8 mouse cellular contexts compared by ENCODE assay signal in the genomic region with DNA sequence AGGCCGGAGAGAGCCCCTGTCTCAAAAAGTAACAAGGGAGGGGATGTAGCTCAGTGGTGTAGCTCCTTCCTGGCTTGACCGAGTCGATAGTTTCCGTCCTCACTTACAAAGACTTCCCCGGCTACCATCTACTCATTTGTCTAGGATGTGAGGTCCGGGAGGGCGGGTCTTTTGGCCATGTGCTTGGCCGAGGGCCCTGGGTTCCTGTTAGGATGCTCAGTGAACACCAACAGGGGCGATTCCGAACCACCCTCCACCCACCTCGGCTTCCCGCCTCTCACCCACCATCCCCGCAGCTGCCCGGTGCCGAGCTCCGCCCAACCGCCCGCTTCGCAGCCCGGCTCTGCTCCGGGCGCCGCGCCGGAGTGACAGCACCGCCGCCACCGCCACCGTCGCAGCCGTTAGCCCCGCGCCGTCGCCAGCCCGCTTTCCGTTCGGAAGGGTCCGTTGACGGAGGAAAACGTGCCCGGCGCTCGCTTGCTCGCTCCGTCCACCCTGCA. TPM values are rescaled to one million over a fixed set of nuclear protein-coding genes. Genes with fewer than 3 reads are reported as not detected.
DNase-seq lines count a peak whose midpoint lies in the region; ATAC-seq and TF ChIP-seq lines count a peak whose summit lies in the region.

A gene (minus strand): TSS at position 340 of the 500 bp plus-strand sequence.

- no peaks in the 10 kb centered on the region for H3K9me3 ChIP-seq in embryonic facial prominence, embryonic 14.5 days (ENCODE audit: control insufficient read depth, low read length)
- H3K9me3 ChIP-seq in midbrain, embryonic 16.5 days (replicated peaks; ENCODE audit: control insufficient read depth, low read length, poor library complexity, severe bottlenecking) = no peaks in the 10 kb centered on the region

- no peaks in the 10 kb centered on the region for H3K36me3 ChIP-seq in C2C12 (ENCODE audit: control insufficient read depth, insufficient read depth)
- no peaks in the 10 kb centered on the region for H3K36me3 ChIP-seq in embryonic facial prominence, embryonic 14.5 days (ENCODE audit: control insufficient read depth, insufficient read depth, low read length)
- H3K36me3 ChIP-seq in midbrain, embryonic 16.5 days (ENCODE audit: control insufficient read depth, insufficient read depth, low read length) = no peaks in the 10 kb centered on the region
- peaks cover under 1% of the 10 kb centered on the region; the same call in 1 of the 2 replicates for H3K36me3 ChIP-seq in testis, adult 2 months (ENCODE audit: control insufficient read depth, insufficient read depth, low read length)

- H3K27ac ChIP-seq in embryonic facial prominence, embryonic 14.5 days (replicated peaks; ENCODE audit: low read depth, low read length) = no peak within 1 kb of the TSS; the same call in 1 of the 2 replicates
- H3K27ac ChIP-seq in midbrain, embryonic 16.5 days (ENCODE audit: low read length) = peak within 1 kb of the TSS; percentile 85
- peak within 1 kb of the TSS; percentile 96 for H3K27ac ChIP-seq in testis, adult 2 months (ENCODE audit: control insufficient read depth, insufficient read depth, low read depth, low read length)

- TF ChIP-seq CTCF in C2C12 (IDR thresholded peaks at IDR 0.05; ENCODE audit: control insufficient read depth, insufficient read depth, insufficient read length) = no peak
- TF ChIP-seq CTCF in testis, adult 2 months (IDR thresholded peaks at IDR 0.05; ENCODE audit: control insufficient read depth, insufficient read depth, insufficient replicate concordance, low read depth, low read length) = no peak

- H3K79me2 ChIP-seq in C2C12 (ENCODE audit: control insufficient read depth, insufficient read depth) = no peaks in the 10 kb centered on the region

- H3K79me3 ChIP-seq in C2C12 (ENCODE audit: low read depth) = no peaks in the 10 kb centered on the region

- H3K4me2 ChIP-seq in embryonic facial prominence, embryonic 14.5 days (ENCODE audit: low read depth, low read length) = peak within 1 kb of the TSS; percentile 98
- peak within 1 kb of the TSS; percentile 90 for H3K4me2 ChIP-seq in midbrain, embryonic 16.5 days (ENCODE audit: low read length)

- H3K27me3 ChIP-seq in C2C12 (ENCODE audit: control insufficient read depth, insufficient read depth, insufficient read length) = peaks cover 4% of the 10 kb centered on the region
- no peaks in the 10 kb centered on the region for H3K27me3 ChIP-seq in embryonic facial prominence, embryonic 14.5 days (replicated peaks; ENCODE audit: control insufficient read depth, insufficient read depth, low read length)
- peaks cover 11% of the 10 kb centered on the region for H3K27me3 ChIP-seq in midbrain, embryonic 16.5 days (ENCODE audit: control insufficient read depth, insufficient read depth, low read depth, low read length)
- H3K27me3 ChIP-seq in testis, adult 2 months (ENCODE audit: control insufficient read depth, insufficient read depth, low read length) = no peaks in the 10 kb centered on the region

- ATAC-seq in embryonic facial prominence, embryonic 14.5 days (ENCODE audit: low read depth) = peak; percentile 76
- peak; percentile 79 for ATAC-seq in midbrain, embryonic 16.5 days

- peak within 1 kb of the TSS; percentile 74 for H3K9ac ChIP-seq in embryonic facial prominence, embryonic 14.5 days (ENCODE audit: low read depth, low read length)
- H3K9ac ChIP-seq in midbrain, embryonic 16.5 days (ENCODE audit: low read depth, low read length) = peak within 1 kb of the TSS; percentile 88

- no peaks in the 10 kb centered on the region for H3K4me1 ChIP-seq in embryonic facial prominence, embryonic 14.5 days (ENCODE audit: control insufficient read depth, insufficient read depth, low read length)
- H3K4me1 ChIP-seq in midbrain, embryonic 16.5 days (ENCODE audit: control insufficient read depth, insufficient read depth, low read length) = no peaks in the 10 kb centered on the region
- H3K4me1 ChIP-seq in testis, adult 2 months (ENCODE audit: control insufficient read depth, insufficient read depth, low read length) = peaks cover 4% of the 10 kb centered on the region

- H3ac ChIP-seq in C2C12 (ENCODE audit: control insufficient read depth, insufficient read length, low read depth) = peak within 1 kb of the TSS; percentile 28

- peak; percentile 67 for DNase-seq in adrenal gland, postnatal 14 days
- DNase-seq in embryonic facial prominence, embryonic 14.5 days (ENCODE audit: low spot score) = peak; percentile 65
- DNase-seq in heart, adult 9 months (ENCODE audit: low spot score in 2 of 2) = peak; percentile 55 to 78
- DNase-seq in kidney, adult 9 months = peak; percentile 39
- DNase-seq in liver = peak; percentile 85

- WGBS in embryonic facial prominence, embryonic 14.5 days = 2% methylated on average over 32 of the region's 46 CpGs
- WGBS in midbrain, embryonic 16.5 days = under 1% methylated on average over 45 of the region's 46 CpGs

- peak; percentile 79 for TF ChIP-seq POLR2A in testis, adult 2 months (IDR thresholded peaks at IDR 0.05; ENCODE audit: control insufficient read depth, low read depth, low read length)

- peak within 1 kb of the TSS; percentile 11 for H3K4me3 ChIP-seq in C2C12 (ENCODE audit: insufficient read depth, poor library complexity, severe bottlenecking)
- peak within 1 kb of the TSS; percentile 54 for H3K4me3 ChIP-seq in embryonic facial prominence, embryonic 14.5 days (ENCODE audit: low read depth, low read length)
- peak within 1 kb of the TSS; percentile 73 for H3K4me3 ChIP-seq in midbrain, embryonic 16.5 days (ENCODE audit: low read depth, low read length)
- peak within 1 kb of the TSS; percentile 95 for H3K4me3 ChIP-seq in testis, adult 2 months (ENCODE audit: control insufficient read depth, low read depth, low read length)

TF ChIP-seq in C2C12, 6 proteins besides CTCF, POLR2A, EP300 and RAD21:
- TF ChIP-seq MYOD1 (IDR thresholded peaks at IDR 0.05; ENCODE audit: control insufficient read depth, insufficient read length, low read depth) (no peak), CEBPB (IDR thresholded peaks at IDR 0.05; ENCODE audit: low read depth) (no peak), USF1 (IDR thresholded peaks at IDR 0.05; ENCODE audit: low read depth) (no peak), FOSL1 (IDR thresholded peaks at IDR 0.05; ENCODE audit: insufficient read depth, low read length, poor library complexity, severe bottlenecking) (no peak), MAX (IDR thresholded peaks at IDR 0.05) (no peak), MYOG (IDR thresholded peaks at IDR 0.05; ENCODE audit: control insufficient read depth, extremely low read depth, insufficient read length) (no peak)

RNA-seq across cellular contexts. Expression of the gene that starts here (rescaled TPM):
- polyA plus RNA-seq in C2C12 (2012; fragmentation: generic; extraction: Trizol) = 0.66 TPM
- 8.5 and 14.9 TPM in 2 replicates for total RNA-seq in adrenal gland, postnatal 14 days (2021)
- polyA plus RNA-seq in embryonic facial prominence, embryonic 14.5 days (2014; fragmentation: Nextera tagmentation; extraction: Ambion mirVana) = 23.9 and 32.0 TPM in 2 replicates
- 44.3 and 52.5 TPM in 2 replicates for polyA plus RNA-seq in midbrain, embryonic 16.5 days (2015; fragmentation: Nextera tagmentation; extraction: Ambion mirVana)
- 703 and 947 TPM in 2 replicates for polyA plus RNA-seq in testis, adult 2 months (2012; rRNA removed)

Comparison
In these comparisons a context has a peak if more than half of its experiments do, and no peak if none do; other contexts are left out.
1. RNA of the gene that starts here (polyA plus RNA-seq): 703 to 947 TPM in testis, adult 2 months; 44.3 to 52.5 TPM in midbrain, embryonic 16.5 days, 23.9 to 32.0 TPM in embryonic facial prominence, embryonic 14.5 days and 0.66 TPM in C2C12 (single experiment); every median in the first group is over 10 times any median in the second.
2. H3K4me3 ChIP-seq: peak in every context shown above with its lines; median percentile 95 in testis, adult 2 months; 73 in midbrain, embryonic 16.5 days; 54 in embryonic facial prominence, embryonic 14.5 days; 11 in C2C12.
3. Peak in every context shown above with its lines, with median percentiles within 50 percentile points of each other: DNase-seq.